In genomic region chr17:12940151-12940805, GRCm38 (mm10) we compare ENCODE assay signal across 8 mouse cellular contexts. TPM values are rescaled to one million over a fixed set of nuclear protein-coding genes. Genes with fewer than 3 reads are reported as not detected.
DNase-seq lines count a peak whose midpoint lies in the region; ATAC-seq and TF ChIP-seq lines count a peak whose summit lies in the region.

Acat3 (minus strand) TSS chr17:12940600.

- no peak within 1 kb of the TSS for H3K27ac ChIP-seq in lung, embryonic 15.5 days
- no peak within 1 kb of the TSS for H3K27ac ChIP-seq in hindbrain, embryonic 11.5 days (ENCODE audit: low read depth, low read length)
- peak within 1 kb of the TSS; percentile 40 for H3K27ac ChIP-seq in limb, embryonic 14.5 days (replicated peaks; ENCODE audit: low read depth, low read length)

- H3K4me1 ChIP-seq in lung, embryonic 15.5 days: peaks cover 6% of the 10 kb centered on the region
- H3K4me1 ChIP-seq in hindbrain, embryonic 11.5 days (replicated peaks; ENCODE audit: control insufficient read depth, insufficient read depth, low read length): 0 out of 2 replicates have a peak, but pooled peaks cover 2% of the 10 kb centered on the region
- H3K4me1 ChIP-seq in limb, embryonic 14.5 days (ENCODE audit: control insufficient read depth, insufficient read depth, low read length): 0 out of 2 replicates have a peak, but pooled peaks cover 3% of the 10 kb centered on the region

- WGBS in lung, embryonic 15.5 days: 11% methylated on average over 27 of the region's 27 CpGs
- WGBS in hindbrain, embryonic 11.5 days: 15% methylated on average over 26 of the region's 27 CpGs
- WGBS in limb, embryonic 14.5 days: 12% methylated on average over 21 of the region's 27 CpGs

- H3K36me3 ChIP-seq in lung, embryonic 15.5 days: peaks cover 15% of the 10 kb centered on the region; the same call in 1 of the 2 replicates
- H3K36me3 ChIP-seq in hindbrain, embryonic 11.5 days (ENCODE audit: control insufficient read depth, insufficient read depth, low read length): peaks cover 5% of the 10 kb centered on the region; the same call in 1 of the 2 replicates
- H3K36me3 ChIP-seq in limb, embryonic 14.5 days (ENCODE audit: control insufficient read depth, insufficient read depth, low read length): peaks cover 25% of the 10 kb centered on the region

- intact Hi-C loops in left cerebral cortex, postnatal 10 days (cut with DNase I): no loop called here

- ATAC-seq in lung, embryonic 15.5 days (ENCODE audit: borderline replicate concordance, extremely low read depth, low FRiP score, low TSS enrichment): peak; percentile 78; the same call in 1 of the 2 replicates
- 0 out of 2 replicates have a peak, but pooled peaks have one; percentile 55 for ATAC-seq in hindbrain, embryonic 11.5 days (ENCODE audit: low FRiP score)
- peak; percentile 59 for ATAC-seq in limb, embryonic 14.5 days (ENCODE audit: low FRiP score, low read depth)
- ATAC-seq in neutrophil, adult 5-6 weeks (ENCODE audit: extremely low read depth, insufficient number of reproducible peaks, low FRiP score, poor library complexity, severe bottlenecking): 0 out of 2 replicates have a peak, but pooled peaks have one; percentile 23

- no peak for DNase-seq in lung, postnatal 14 days
- peak; percentile 48 to 53 for DNase-seq in cerebellum, postnatal 36 days
- DNase-seq in hindbrain, embryonic 11.5 days (ENCODE audit: low spot score): no peak
- DNase-seq in limb, embryonic 14.5 days (ENCODE audit: low spot score): no peak
- no peak for DNase-seq in spleen, postnatal 10 days (ENCODE audit: low spot score in 2 of 2)
- DNase-seq in left cerebral cortex, postnatal 10 days (ENCODE audit: extremely low spot score in 1 of 2, low spot score in 2 of 2): no peak

- no peak for TF ChIP-seq POLR2A in limb, embryonic 14.5 days (IDR thresholded peaks at IDR 0.05; ENCODE audit: borderline replicate concordance, extremely low read depth, insufficient read depth, insufficient read length)

- H3K9ac ChIP-seq in lung, embryonic 15.5 days: no peak within 1 kb of the TSS
- H3K9ac ChIP-seq in hindbrain, embryonic 11.5 days (ENCODE audit: low read depth, low read length): no peak within 1 kb of the TSS
- H3K9ac ChIP-seq in limb, embryonic 14.5 days (ENCODE audit: low read depth, low read length, severe bottlenecking): peak within 1 kb of the TSS; percentile 43; the same call in 1 of the 2 replicates

- H3K27me3 ChIP-seq in lung, embryonic 15.5 days: no peaks in the 10 kb centered on the region
- no peaks in the 10 kb centered on the region for H3K27me3 ChIP-seq in hindbrain, embryonic 11.5 days (ENCODE audit: control insufficient read depth, insufficient read depth, low read length)
- H3K27me3 ChIP-seq in limb, embryonic 14.5 days (ENCODE audit: control insufficient read depth, insufficient read depth, low read length): no peaks in the 10 kb centered on the region

- H3K4me2 ChIP-seq in lung, embryonic 15.5 days: peak within 1 kb of the TSS; percentile 62
- peak within 1 kb of the TSS; percentile 39 for H3K4me2 ChIP-seq in hindbrain, embryonic 11.5 days (replicated peaks; ENCODE audit: low read depth, low read length)
- H3K4me2 ChIP-seq in limb, embryonic 14.5 days (replicated peaks; ENCODE audit: low read depth, low read length, severe bottlenecking): peak within 1 kb of the TSS; percentile 57

- no peaks in the 10 kb centered on the region for H3K9me3 ChIP-seq in lung, embryonic 15.5 days
- H3K9me3 ChIP-seq in hindbrain, embryonic 11.5 days (ENCODE audit: control insufficient read depth, low read length): no peaks in the 10 kb centered on the region
- no peaks in the 10 kb centered on the region for H3K9me3 ChIP-seq in limb, embryonic 14.5 days (ENCODE audit: control insufficient read depth, low read length)

- peak within 1 kb of the TSS; percentile 33 for H3K4me3 ChIP-seq in lung, embryonic 15.5 days
- no peak within 1 kb of the TSS for H3K4me3 ChIP-seq in hindbrain, embryonic 11.5 days (ENCODE audit: low read depth, low read length)
- H3K4me3 ChIP-seq in limb, embryonic 14.5 days (replicated peaks; ENCODE audit: low read length): peak within 1 kb of the TSS; percentile 26

RNA-seq across cellular contexts. Expression of gene Acat3, which starts in this region (rescaled TPM):
- 0.60 and 0.89 TPM in 2 replicates for polyA plus RNA-seq in lung, embryonic 15.5 days (2015; fragmentation: Nextera tagmentation; extraction: Ambion mirVana)
- polyA plus RNA-seq in hindbrain, embryonic 11.5 days (2014; fragmentation: Nextera tagmentation; extraction: Ambion mirVana): 0.71 and 1.2 TPM in 2 replicates
- polyA plus RNA-seq in limb, embryonic 14.5 days (2012; rRNA removed): 0.33 and 0.81 TPM in 2 replicates
- 0.47 and 1.1 TPM in 2 replicates for polyA plus RNA-seq in limb, embryonic 14.5 days (2014; fragmentation: Nextera tagmentation; extraction: Ambion mirVana)
- total RNA-seq in neutrophil, adult 5-6 weeks (2017): 0.35 and 0.86 TPM in 2 replicates
- total RNA-seq in left cerebral cortex, postnatal 10 days (2021): 1 to 10 TPM; 2.0 to 3.5 TPM

Comparison
In these comparisons a context has a peak if more than half of its experiments do, and no peak if none do; other contexts are left out.
1. Peak in ATAC-seq, H3K4me3 ChIP-seq and H3K4me2 ChIP-seq in lung, embryonic 15.5 days; RNA of the gene not detected or under 1 TPM.
2. Peak in ATAC-seq in neutrophil, adult 5-6 weeks; RNA of the gene not detected or under 1 TPM.
3. ATAC-seq: peak in every context shown above with its lines; median percentile 78 in lung, embryonic 15.5 days; 59 in limb, embryonic 14.5 days; 55 in hindbrain, embryonic 11.5 days; 23 in neutrophil, adult 5-6 weeks.
4. DNase-seq: peak in cerebellum, postnatal 36 days (2 of 2); none in lung, postnatal 14 days (single experiment), hindbrain, embryonic 11.5 days (single experiment), limb, embryonic 14.5 days (single experiment), spleen, postnatal 10 days (0 of 2) and left cerebral cortex, postnatal 10 days (0 of 2).
5. Peak in every context shown above with its lines, with median percentiles within 50 percentile points of each other: H3K4me2 ChIP-seq.